Mouse (Mus musculus): ENCODE measurements at regions not wholly inside any gene's neighbourhood (a gene's known extent, or its start where the extent isn't known, plus 50 kb on each side); places are given as distances from the start of the nearest gene placed in this dataset.
"Not testable (repeated sequence)": the region's sequence is repeated elsewhere in the genome, so short reads cannot be mapped to it uniquely, and the experiment has no call there.

DNA sequence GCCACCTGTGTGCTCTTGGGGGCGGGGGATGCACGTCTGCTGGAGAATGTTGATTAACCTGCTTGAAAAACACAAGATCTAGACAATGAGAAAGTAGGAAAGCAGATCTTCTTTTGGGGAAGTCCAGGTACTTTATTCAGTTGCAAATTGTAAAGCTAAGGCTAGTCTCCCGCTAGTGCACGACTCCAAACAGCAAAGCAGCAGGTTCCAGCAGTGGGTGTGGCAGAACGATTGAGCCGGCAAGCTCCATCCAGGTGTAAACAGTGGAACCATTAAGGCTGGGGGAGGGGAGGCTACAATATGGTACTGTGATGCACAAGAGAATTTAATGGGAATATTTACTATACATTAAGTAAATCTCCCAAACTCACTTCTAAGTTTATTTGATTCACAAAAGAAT is 448.6 kb upstream of the Cobl start:
- H3K4me3 ChIP-seq; H3K27ac ChIP-seq (replicated peaks); H3K4me2 ChIP-seq; H3K36me3 ChIP-seq; H3K27me3 ChIP-seq (replicated peaks); ATAC-seq (ENCODE audit: extremely low read depth, insufficient number of reproducible peaks, low FRiP score, low TSS enrichment); H3K9me3 ChIP-seq; H3K4me1 ChIP-seq; H3K9ac ChIP-seq: not testable (repeated sequence)
- WGBS: 49% methylated on average over 6 of the region's 6 CpGs

DNA sequence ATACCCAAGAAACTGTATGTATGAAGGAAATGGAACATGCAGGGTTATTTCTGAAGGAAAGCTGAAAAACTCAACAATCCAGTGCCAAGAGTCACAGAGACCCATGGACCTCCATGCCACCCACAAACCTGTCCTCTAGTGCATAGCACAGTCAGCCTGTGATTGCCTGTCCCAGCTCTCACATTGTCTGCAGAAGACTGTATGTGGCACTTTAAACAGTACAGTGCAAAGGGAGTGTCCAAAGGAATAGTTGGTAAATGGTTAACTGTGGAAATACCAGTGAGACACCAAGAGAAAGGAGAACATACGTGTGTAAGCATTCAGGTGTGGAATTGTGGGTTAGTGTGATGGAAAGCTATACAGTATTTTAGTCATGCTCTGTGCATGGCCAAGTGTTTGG is 409.0 kb upstream of the Cobl start:
- Histone ChIP-seq H3K4me2 (no peak overlapping the region), H3K9ac (no peak overlapping the region), H3K4me1 (no peaks in the 10 kb centered on the region), H3K9me3 (no peaks in the 10 kb centered on the region), H3K27me3 (replicated peaks) (no peaks in the 10 kb centered on the region), H3K4me3 (no peak overlapping the region), H3K27ac (replicated peaks) (no peak overlapping the region), H3K36me3 (no peaks in the 10 kb centered on the region)
- WGBS: 57% methylated on average over 1 of the region's 1 CpGs
- no peak for ATAC-seq (ENCODE audit: extremely low read depth, insufficient number of reproducible peaks, low FRiP score, low TSS enrichment)

DNA sequence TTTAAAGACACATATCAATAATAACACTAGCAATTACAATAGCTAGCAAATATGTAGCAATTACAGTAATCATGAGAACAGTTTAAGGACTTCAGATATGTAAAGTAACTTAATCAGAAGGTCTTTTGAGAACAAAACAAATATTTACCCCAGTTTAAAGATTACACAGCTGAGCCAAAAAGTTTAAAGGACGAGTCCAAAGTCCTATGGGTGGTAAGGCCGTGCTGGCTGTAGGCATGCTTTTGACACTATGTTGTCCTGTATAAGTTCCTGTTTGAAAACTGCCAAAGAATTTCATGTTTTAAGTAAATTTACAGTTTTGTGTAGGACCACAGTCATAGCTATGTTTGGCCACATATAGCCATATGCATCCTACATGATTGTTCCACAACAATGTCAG is 408.0 kb upstream of the Cobl start:
- Histone ChIP-seq H3K27me3 (replicated peaks) (no peaks in the 10 kb centered on the region), H3K4me3 (no peak overlapping the region), H3K9ac (no peak overlapping the region), H3K4me1 (no peaks in the 10 kb centered on the region), H3K9me3 (no peaks in the 10 kb centered on the region), H3K4me2 (no peak overlapping the region), H3K27ac (replicated peaks) (no peak overlapping the region), H3K36me3 (no peaks in the 10 kb centered on the region)
- ATAC-seq (ENCODE audit: extremely low read depth, insufficient number of reproducible peaks, low FRiP score, low TSS enrichment): no peak
- WGBS: 75% methylated on average over 2 of the region's 2 CpGs

DNA sequence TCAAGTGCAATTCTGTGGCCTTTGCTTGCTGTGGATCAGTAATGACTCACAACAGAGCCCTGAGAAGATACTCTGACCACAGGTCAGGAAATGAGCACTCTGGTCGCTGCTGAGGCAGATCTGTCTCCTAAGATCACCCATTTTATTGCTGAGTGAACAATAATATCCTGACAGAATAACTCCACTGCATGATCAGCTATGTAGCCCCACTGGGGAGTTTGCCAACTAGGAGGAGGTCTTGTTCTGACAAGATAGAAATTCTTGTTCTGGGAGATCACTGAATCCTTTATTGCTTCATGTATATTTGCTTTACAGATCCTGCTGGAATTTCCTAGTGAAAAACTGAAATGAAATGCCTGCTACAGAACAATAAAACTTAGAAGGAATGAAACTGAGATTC is 407.6 kb upstream of the Cobl start:
- 42% methylated on average over 1 of the region's 1 CpGs for WGBS

DNA sequence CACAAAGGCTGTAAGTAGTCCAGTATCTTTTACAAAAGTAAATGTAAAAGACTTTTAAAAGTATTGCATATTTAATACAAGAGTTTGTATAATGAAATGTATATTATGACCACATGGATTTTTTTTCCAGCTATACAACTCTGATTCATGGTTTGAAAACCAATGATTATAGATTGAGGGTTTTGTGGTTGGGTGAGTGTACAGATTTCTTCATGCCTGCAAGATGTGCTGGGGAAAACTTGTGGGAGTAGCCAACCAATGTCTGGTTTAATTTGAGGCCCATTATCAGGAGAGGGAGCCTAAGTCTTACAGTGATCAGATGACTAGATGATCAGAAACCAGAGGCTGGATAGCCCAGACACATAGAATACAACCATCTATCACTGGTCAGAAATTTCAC is 402.8 kb upstream of the Cobl start:
- Histone ChIP-seq H3K9me3 (no peaks in the 10 kb centered on the region; the same call in 1 of the 2 replicates), H3K27ac (replicated peaks) (no peak overlapping the region), H3K4me1 (no peaks in the 10 kb centered on the region), H3K9ac (no peak overlapping the region), H3K4me2 (no peak overlapping the region), H3K27me3 (replicated peaks) (no peaks in the 10 kb centered on the region), H3K36me3 (no peaks in the 10 kb centered on the region), H3K4me3 (no peak overlapping the region)
- no peak for ATAC-seq (ENCODE audit: extremely low read depth, insufficient number of reproducible peaks, low FRiP score, low TSS enrichment)

More for the DNA sequence above, 407.6 kb upstream of the Cobl start:
- Histone ChIP-seq H3K4me3 (no peak overlapping the region), H3K9me3 (no peaks in the 10 kb centered on the region), H3K27ac (replicated peaks) (no peak overlapping the region), H3K27me3 (replicated peaks) (no peaks in the 10 kb centered on the region), H3K36me3 (no peaks in the 10 kb centered on the region), H3K4me1 (no peaks in the 10 kb centered on the region), H3K9ac (no peak overlapping the region), H3K4me2 (no peak overlapping the region)
- no peak for ATAC-seq (ENCODE audit: extremely low read depth, insufficient number of reproducible peaks, low FRiP score, low TSS enrichment)

DNA sequence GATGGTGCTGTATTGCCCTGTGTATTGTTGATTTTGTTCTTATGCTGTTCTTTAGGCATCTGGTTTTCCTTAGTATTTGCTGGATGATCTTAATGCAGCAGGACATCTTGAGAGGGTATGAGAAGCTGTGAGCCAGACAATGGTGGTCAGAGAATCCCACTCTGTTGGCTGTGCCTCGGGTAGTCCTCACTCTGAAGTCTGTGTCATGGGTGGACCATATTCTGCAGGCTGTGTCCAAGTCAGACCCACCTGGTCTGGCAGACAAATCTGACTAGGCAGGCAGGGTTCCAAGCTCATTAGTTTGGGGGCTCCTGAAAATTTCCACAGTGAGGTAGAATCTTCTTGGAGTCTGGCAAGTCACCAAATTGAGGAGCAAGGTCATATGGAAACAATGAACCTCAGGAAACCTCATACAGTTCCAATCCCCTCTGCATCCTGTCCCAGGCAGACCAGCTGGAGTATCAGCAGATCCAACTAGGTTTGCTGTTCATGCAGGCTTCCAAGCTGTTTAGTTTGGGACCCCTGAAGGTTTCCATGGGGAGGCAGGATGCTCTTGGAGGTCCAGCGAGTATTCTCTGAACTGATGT is 400.4 kb upstream of the Cobl start:
- Histone ChIP-seq H3K4me1 (no peaks in the 10 kb centered on the region), H3K27ac (replicated peaks) (no peak overlapping the region), H3K36me3 (no peaks in the 10 kb centered on the region), H3K27me3 (replicated peaks) (no peaks in the 10 kb centered on the region), H3K9ac (no peak overlapping the region), H3K4me3 (no peak overlapping the region), H3K9me3 (no peaks in the 10 kb centered on the region; the same call in 1 of the 2 replicates), H3K4me2 (no peak overlapping the region)
- no peak for ATAC-seq (ENCODE audit: extremely low read depth, insufficient number of reproducible peaks, low FRiP score, low TSS enrichment)
- 70% methylated on average over 2 of the region's 2 CpGs for WGBS

DNA sequence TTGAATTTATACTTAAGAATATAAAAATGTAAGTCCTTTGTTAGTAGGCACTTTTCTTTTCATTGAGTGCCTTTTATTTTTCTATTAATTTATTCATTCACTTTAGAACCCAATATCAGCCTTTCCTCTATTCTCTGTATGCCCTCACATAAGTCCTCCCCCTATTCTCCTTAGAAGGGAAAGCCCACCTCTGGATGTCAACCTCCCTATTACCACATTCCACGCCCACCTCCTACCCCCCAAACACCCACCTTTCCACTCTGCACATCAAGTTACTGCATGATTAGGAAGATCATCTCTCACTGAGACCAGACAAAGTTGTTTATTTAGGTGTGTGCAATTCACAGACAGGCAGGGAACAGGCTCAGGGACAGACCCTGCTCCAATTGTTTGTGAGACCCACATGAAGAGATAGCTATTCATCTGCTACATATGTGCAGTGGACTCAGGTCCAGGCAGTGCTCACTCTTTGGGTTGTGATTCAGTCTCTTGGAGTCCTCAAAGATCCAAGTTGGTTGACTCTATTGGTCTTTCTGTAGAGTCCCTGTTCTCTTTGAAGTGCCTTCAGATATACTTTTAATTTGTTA is 394.7 kb upstream of the Cobl start:
- Histone ChIP-seq H3K36me3 (no peaks in the 10 kb centered on the region), H3K4me2 (no peak overlapping the region), H3K4me3 (no peak overlapping the region), H3K27ac (replicated peaks) (no peak overlapping the region), H3K4me1 (no peaks in the 10 kb centered on the region), H3K9ac (no peak overlapping the region), H3K27me3 (replicated peaks) (no peaks in the 10 kb centered on the region), H3K9me3 (no peaks in the 10 kb centered on the region; the same call in 1 of the 2 replicates)
- ATAC-seq (ENCODE audit: extremely low read depth, insufficient number of reproducible peaks, low FRiP score, low TSS enrichment): peak; percentile 48; the same call in 1 of the 2 replicates
- WGBS: 62% methylated on average over 1 of the region's 1 CpGs

DNA sequence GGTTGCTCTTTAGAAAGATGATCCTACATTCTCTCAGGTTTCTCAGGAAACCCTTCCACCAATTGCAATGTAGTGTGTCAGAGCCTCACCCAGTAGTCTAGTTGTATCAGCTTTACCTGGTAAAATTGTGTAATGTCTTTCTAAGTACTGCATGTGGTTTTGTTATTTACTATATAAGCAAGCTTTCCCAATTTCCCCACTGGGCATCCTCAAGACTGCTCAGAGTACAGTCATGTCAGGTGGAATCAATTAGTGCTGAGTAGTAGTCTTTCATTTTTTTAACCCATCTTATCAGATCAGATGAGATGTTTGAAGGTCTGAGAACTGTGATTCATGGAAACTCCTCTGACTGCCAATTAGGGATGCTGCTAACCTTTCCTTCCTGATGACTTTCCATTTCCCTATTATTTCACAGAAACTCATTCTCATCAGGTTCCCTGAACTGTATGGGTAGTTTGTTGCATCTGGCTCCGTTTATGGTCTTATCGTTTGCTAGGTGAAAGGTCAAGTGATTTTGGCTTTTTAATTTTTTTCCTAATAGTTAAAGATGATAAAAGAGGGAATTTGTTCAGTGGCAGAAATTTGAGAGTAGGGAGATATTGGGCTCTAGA is 393.6 kb upstream of the Cobl start:
- no peak overlapping the region for H3K9ac ChIP-seq
- no peak overlapping the region for H3K27ac ChIP-seq (replicated peaks)
- H3K9me3 ChIP-seq: no peaks in the 10 kb centered on the region; the same call in 1 of the 2 replicates
- H3K27me3 ChIP-seq (replicated peaks): no peaks in the 10 kb centered on the region
- no peaks in the 10 kb centered on the region for H3K4me1 ChIP-seq
- no peaks in the 10 kb centered on the region for H3K36me3 ChIP-seq
- peak; percentile 44; the same call in 1 of the 2 replicates for ATAC-seq (ENCODE audit: extremely low read depth, insufficient number of reproducible peaks, low FRiP score, low TSS enrichment)
- 78% methylated on average over 2 of the region's 2 CpGs for WGBS
- no peak overlapping the region for H3K4me3 ChIP-seq
- H3K4me2 ChIP-seq: no peak overlapping the region

DNA sequence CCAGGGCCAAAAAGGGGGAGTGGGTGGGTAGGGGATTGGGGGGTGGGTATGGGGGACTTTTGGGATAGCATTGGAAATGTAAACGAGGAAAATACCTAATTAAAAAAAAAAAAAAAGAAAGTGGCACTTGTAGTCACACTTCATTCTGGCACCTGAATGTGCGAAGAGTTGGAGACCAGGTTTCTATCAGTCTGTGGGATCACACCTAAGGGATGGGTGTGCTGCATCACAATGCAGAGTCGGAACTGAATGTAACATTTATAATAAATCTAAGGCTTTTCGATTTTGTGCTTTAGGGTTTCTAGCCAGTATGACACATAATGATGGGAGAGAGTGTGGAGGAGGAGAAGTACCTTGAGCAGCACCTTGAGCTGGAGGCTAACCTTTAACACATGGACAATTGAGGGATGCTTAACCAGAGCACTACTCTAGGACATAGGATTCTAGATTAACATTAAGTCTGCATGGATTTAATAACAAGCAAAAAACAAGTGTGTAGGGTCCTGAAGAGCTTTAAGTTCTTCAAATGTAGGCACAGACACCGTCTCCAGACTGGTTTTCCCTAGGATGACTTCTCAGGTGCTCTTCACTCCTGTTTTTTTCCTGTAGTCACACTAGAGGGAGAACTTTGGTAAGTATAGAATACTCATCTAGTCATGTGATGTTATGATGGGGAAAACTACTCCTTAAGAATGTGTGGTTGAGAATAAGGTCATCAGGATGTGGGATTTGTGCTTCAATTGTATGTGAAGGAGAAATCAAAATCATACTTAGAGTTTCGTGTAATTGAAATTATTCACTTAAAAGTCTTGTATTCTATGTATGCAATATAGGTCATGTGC is 392.8 kb upstream of the Cobl start:
- ATAC-seq (ENCODE audit: extremely low read depth, insufficient number of reproducible peaks, low FRiP score, low TSS enrichment): no peak; the same call in 1 of the 2 replicates
- no peak overlapping the region for H3K9ac ChIP-seq
- H3K27me3 ChIP-seq (replicated peaks): no peaks in the 10 kb centered on the region
- H3K4me2 ChIP-seq: no peak overlapping the region
- no peak overlapping the region for H3K4me3 ChIP-seq
- no peaks in the 10 kb centered on the region; the same call in 1 of the 2 replicates for H3K9me3 ChIP-seq
- 62% methylated on average over 6 of the region's 6 CpGs for WGBS
- no peak overlapping the region for H3K27ac ChIP-seq (replicated peaks)
- no peaks in the 10 kb centered on the region for H3K4me1 ChIP-seq
- H3K36me3 ChIP-seq: no peaks in the 10 kb centered on the region

DNA sequence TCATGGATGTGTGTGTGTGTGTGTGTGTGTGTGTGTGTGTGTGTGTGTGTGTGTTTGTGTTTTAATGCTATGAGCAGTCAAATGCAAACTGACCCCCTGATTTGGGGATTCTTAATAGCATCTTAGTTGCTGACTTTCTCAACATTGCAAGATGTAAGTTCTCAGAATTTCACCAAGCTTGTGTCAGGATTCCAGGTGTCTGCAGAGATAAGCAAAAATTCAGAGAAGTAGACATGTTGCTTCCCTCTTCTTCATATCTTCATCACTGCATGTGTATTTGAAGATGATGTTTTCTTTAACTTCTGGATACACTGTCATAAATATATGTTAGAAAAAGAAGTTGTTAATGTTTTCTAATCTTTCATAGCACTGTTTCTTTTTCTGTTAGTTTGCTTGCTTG is 383.0 kb upstream of the Cobl start:
- no peaks in the 10 kb centered on the region for H3K9me3 ChIP-seq
- H3K36me3 ChIP-seq: no peaks in the 10 kb centered on the region
- H3K27ac ChIP-seq (replicated peaks): no peak overlapping the region
- no peaks in the 10 kb centered on the region for H3K27me3 ChIP-seq (replicated peaks)
- H3K4me1 ChIP-seq: no peaks in the 10 kb centered on the region
- ATAC-seq (ENCODE audit: extremely low read depth, insufficient number of reproducible peaks, low FRiP score, low TSS enrichment): no peak
- no peak overlapping the region for H3K9ac ChIP-seq
- no peak overlapping the region for H3K4me3 ChIP-seq
- H3K4me2 ChIP-seq: no peak overlapping the region

DNA sequence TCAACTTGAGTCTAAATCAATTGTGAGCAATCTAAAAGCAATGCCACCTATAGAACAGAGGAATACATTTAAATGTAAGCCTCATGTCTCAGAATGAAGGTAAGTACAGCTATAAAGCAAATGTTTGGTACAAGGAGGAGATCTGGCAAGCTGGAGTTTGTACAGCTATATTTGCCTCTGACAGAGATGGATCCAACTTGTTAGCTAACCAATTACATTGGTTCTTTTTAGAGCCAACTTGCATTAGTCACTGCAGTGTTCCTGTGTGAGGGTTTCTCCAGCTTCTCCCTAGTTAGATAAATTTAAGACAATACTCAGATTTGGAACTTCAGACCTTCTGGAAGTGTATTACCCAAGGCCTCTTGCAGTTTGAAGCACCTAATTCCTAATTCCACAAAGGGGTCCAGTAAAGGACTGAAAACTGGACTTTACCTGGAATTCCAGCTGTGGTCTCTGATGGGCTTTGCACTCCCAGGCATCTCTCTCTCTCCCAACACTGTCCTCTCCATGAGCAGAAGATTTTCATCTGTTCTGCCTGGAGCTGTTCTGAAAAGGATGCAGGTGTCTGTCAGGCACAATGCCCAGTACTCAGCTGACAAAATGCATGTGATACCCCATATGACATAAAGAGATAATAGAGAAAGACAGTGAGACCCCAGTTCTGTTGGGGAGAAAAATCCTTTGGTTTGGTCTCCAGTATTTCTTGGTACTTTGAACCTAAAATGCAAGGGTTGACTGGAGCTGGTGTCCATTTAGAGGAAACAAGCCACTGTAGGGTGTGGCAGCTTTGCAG is 379.1 kb upstream of the Cobl start:
- H3K36me3 ChIP-seq: no peaks in the 10 kb centered on the region
- H3K9ac ChIP-seq: no peak overlapping the region
- no peak for ATAC-seq (ENCODE audit: extremely low read depth, insufficient number of reproducible peaks, low FRiP score, low TSS enrichment)
- H3K4me1 ChIP-seq: no peaks in the 10 kb centered on the region
- no peaks in the 10 kb centered on the region for H3K9me3 ChIP-seq
- no peak overlapping the region for H3K4me3 ChIP-seq
- H3K27ac ChIP-seq (replicated peaks): no peak overlapping the region
- no peaks in the 10 kb centered on the region for H3K27me3 ChIP-seq (replicated peaks)
- no peak overlapping the region for H3K4me2 ChIP-seq

Measured in heart, embryonic 13.5 days (tissue).